Comparison of ENCODE assay signal across 8 mouse cellular contexts in the genomic region with DNA sequence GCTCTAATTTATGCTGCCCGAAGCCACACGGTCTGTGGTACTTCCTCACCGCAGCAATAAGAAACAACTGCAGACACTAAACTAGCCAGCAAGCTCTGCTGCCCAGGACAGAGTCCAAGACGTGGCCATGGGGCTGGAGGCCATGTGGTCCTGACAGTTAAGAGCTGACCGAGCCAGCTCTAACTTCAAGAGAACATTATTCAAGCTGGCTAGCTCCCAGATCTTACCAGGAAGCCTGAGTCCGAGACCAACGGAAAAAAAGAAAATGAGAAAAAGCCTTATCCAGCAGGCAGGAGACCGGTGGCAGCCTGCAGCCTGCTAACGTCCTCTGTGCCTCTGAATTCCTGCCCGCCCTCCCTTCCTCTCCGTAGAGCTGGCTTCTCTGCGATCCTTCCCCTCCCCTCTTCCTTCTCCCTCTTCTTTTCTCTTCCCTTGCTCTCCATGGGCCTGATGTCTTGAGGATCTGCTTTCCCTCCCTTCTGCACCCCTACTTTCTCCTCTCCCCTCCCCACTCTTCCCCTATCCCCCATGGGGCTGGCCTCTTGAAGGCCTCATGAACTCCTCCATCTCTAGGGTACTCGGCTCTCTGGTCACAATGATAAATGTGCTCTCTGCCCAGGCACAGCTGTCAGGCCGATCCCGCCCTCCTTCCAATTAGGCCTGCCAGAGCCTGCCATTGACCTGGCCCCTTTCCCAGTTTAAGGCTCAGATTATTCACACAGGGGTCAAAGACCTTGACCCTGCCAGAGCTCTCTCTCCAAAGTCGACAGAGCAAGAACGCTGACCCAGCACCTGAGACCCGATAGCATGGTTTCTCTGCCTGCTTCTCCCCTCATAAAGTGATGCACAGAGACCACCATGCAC. TPM values are rescaled to one million over a fixed set of nuclear protein-coding genes. Genes with fewer than 3 reads are reported as not detected.
DNase-seq lines count a peak whose midpoint lies in the region; ATAC-seq and TF ChIP-seq lines count a peak whose summit lies in the region.

No protein-coding gene starts in this region.

- WGBS in hindbrain, embryonic 11.5 days = 36% methylated on average over 18 of the region's 18 CpGs
- 45% methylated on average over 18 of the region's 18 CpGs for WGBS in hindbrain, embryonic 12.5 days
- 11% methylated on average over 18 of the region's 18 CpGs for WGBS in limb, embryonic 14.5 days
- WGBS in forebrain, embryonic 16.5 days = 55% methylated on average over 18 of the region's 18 CpGs

- no peaks in the 10 kb centered on the region for H3K36me3 ChIP-seq in hindbrain, embryonic 11.5 days (ENCODE audit: control insufficient read depth, insufficient read depth, low read length)
- H3K36me3 ChIP-seq in hindbrain, embryonic 12.5 days = no peaks in the 10 kb centered on the region
- H3K36me3 ChIP-seq in limb, embryonic 14.5 days (ENCODE audit: control insufficient read depth, insufficient read depth, low read length) = no peaks in the 10 kb centered on the region
- no peaks in the 10 kb centered on the region for H3K36me3 ChIP-seq in forebrain, embryonic 16.5 days (ENCODE audit: control insufficient read depth, insufficient read depth)

- no peak overlapping the region for H3K4me3 ChIP-seq in hindbrain, embryonic 11.5 days (ENCODE audit: low read depth, low read length)
- no peak overlapping the region for H3K4me3 ChIP-seq in hindbrain, embryonic 12.5 days
- H3K4me3 ChIP-seq in limb, embryonic 14.5 days (replicated peaks; ENCODE audit: low read length) = no peak overlapping the region
- H3K4me3 ChIP-seq in forebrain, embryonic 16.5 days (replicated peaks; ENCODE audit: low read length) = no peak overlapping the region

- peak; percentile 22; the same call in 1 of the 2 replicates for ATAC-seq in hindbrain, embryonic 11.5 days (ENCODE audit: low FRiP score)
- ATAC-seq in hindbrain, embryonic 12.5 days (ENCODE audit: low FRiP score) = no peak
- peak; percentile 56 to 64 for ATAC-seq in hematopoietic stem cell, adult 5-6 weeks (replicated peaks in 1 of 2; ENCODE audit: insufficient read depth in 1 of 2, low FRiP score in 2 of 2, low TSS enrichment in 1 of 2, low read depth in 1 of 2, poor library complexity in 2 of 2, severe bottlenecking in 2 of 2)
- no peak for ATAC-seq in limb, embryonic 14.5 days (ENCODE audit: low FRiP score, low read depth)
- no peak for ATAC-seq in inflammation-experienced regulatory T-cells, adult 6 months
- no peak for ATAC-seq in forebrain, embryonic 16.5 days

- H3K27ac ChIP-seq in hindbrain, embryonic 11.5 days (ENCODE audit: low read depth, low read length) = 0 out of 2 replicates have a peak overlapping the region, but pooled peaks have one; percentile 36
- no peak overlapping the region for H3K27ac ChIP-seq in hindbrain, embryonic 12.5 days
- no peak overlapping the region for H3K27ac ChIP-seq in limb, embryonic 14.5 days (replicated peaks; ENCODE audit: low read depth, low read length)
- H3K27ac ChIP-seq in forebrain, embryonic 16.5 days (ENCODE audit: low read length) = no peak overlapping the region

- no peaks in the 10 kb centered on the region; the same call in 1 of the 2 replicates for H3K4me1 ChIP-seq in hindbrain, embryonic 11.5 days (replicated peaks; ENCODE audit: control insufficient read depth, insufficient read depth, low read length)
- H3K4me1 ChIP-seq in hindbrain, embryonic 12.5 days = peaks cover 10% of the 10 kb centered on the region
- H3K4me1 ChIP-seq in limb, embryonic 14.5 days (ENCODE audit: control insufficient read depth, insufficient read depth, low read length) = peaks cover 10% of the 10 kb centered on the region
- H3K4me1 ChIP-seq in forebrain, embryonic 16.5 days (replicated peaks; ENCODE audit: control insufficient read depth, insufficient read depth, low read length) = peaks cover 8% of the 10 kb centered on the region

- no peak for TF ChIP-seq POLR2A in limb, embryonic 14.5 days (IDR thresholded peaks at IDR 0.05; ENCODE audit: borderline replicate concordance, extremely low read depth, insufficient read depth, insufficient read length)

- H3K4me2 ChIP-seq in hindbrain, embryonic 11.5 days (replicated peaks; ENCODE audit: low read depth, low read length) = no peak overlapping the region
- no peak overlapping the region for H3K4me2 ChIP-seq in hindbrain, embryonic 12.5 days (replicated peaks)
- H3K4me2 ChIP-seq in limb, embryonic 14.5 days (replicated peaks; ENCODE audit: low read depth, low read length, severe bottlenecking) = 0 out of 2 replicates have a peak overlapping the region, but pooled peaks have one; percentile 25
- H3K4me2 ChIP-seq in forebrain, embryonic 16.5 days (ENCODE audit: low read length) = no peak overlapping the region

- no peaks in the 10 kb centered on the region for H3K27me3 ChIP-seq in hindbrain, embryonic 11.5 days (ENCODE audit: control insufficient read depth, insufficient read depth, low read length)
- H3K27me3 ChIP-seq in hindbrain, embryonic 12.5 days = no peaks in the 10 kb centered on the region; the same call in 1 of the 2 replicates
- no peaks in the 10 kb centered on the region for H3K27me3 ChIP-seq in limb, embryonic 14.5 days (ENCODE audit: control insufficient read depth, insufficient read depth, low read length)
- no peaks in the 10 kb centered on the region for H3K27me3 ChIP-seq in forebrain, embryonic 16.5 days (replicated peaks; ENCODE audit: control insufficient read depth, insufficient read depth, low read length)

- no peaks in the 10 kb centered on the region for H3K9me3 ChIP-seq in hindbrain, embryonic 11.5 days (ENCODE audit: control insufficient read depth, low read length)
- H3K9me3 ChIP-seq in hindbrain, embryonic 12.5 days (replicated peaks) = 0 out of 2 replicates have a peak, but pooled peaks cover 3% of the 10 kb centered on the region
- H3K9me3 ChIP-seq in limb, embryonic 14.5 days (ENCODE audit: control insufficient read depth, low read length) = no peaks in the 10 kb centered on the region
- H3K9me3 ChIP-seq in forebrain, embryonic 16.5 days (ENCODE audit: control insufficient read depth, low read length) = peaks cover 6% of the 10 kb centered on the region; the same call in 1 of the 2 replicates

- H3K9ac ChIP-seq in hindbrain, embryonic 11.5 days (ENCODE audit: low read depth, low read length) = no peak overlapping the region
- no peak overlapping the region for H3K9ac ChIP-seq in hindbrain, embryonic 12.5 days
- H3K9ac ChIP-seq in limb, embryonic 14.5 days (ENCODE audit: low read depth, low read length, severe bottlenecking) = no peak overlapping the region
- no peak overlapping the region for H3K9ac ChIP-seq in forebrain, embryonic 16.5 days (replicated peaks; ENCODE audit: low read depth, low read length)

- DNase-seq in hindbrain, embryonic 11.5 days (ENCODE audit: low spot score) = peak; percentile 50
- peak; percentile 57 to 64 for DNase-seq in adrenal gland, postnatal 36 days
- DNase-seq in limb, embryonic 14.5 days (ENCODE audit: low spot score) = no peak
- no peak for DNase-seq in right cerebral cortex, postnatal 25 days

RNA-seq across cellular contexts. Expression of gene Castor2, which starts 18.6 kb away (rescaled TPM):
- polyA plus RNA-seq in hindbrain, embryonic 11.5 days (2014; fragmentation: Nextera tagmentation; extraction: Ambion mirVana) = 12.3 and 13.2 TPM in 2 replicates
- polyA plus RNA-seq in hindbrain, embryonic 12.5 days (2016; fragmentation: Nextera tagmentation; extraction: Ambion mirVana) = 22.4 and 24.1 TPM in 2 replicates
- total RNA-seq in adrenal gland, postnatal 36 days (2021) = 10 to 100 TPM; 12.1 TPM
- 1.2 and 2.1 TPM in 2 replicates for total RNA-seq in hematopoietic stem cell, adult 5-6 weeks (2017)
- 10.3 and 13.4 TPM in 2 replicates for polyA plus RNA-seq in limb, embryonic 14.5 days (2012; rRNA removed)
- 10.8 and 11.5 TPM in 2 replicates for polyA plus RNA-seq in limb, embryonic 14.5 days (2014; fragmentation: Nextera tagmentation; extraction: Ambion mirVana)
- 1 to 10 TPM; 1.6 to 6.5 (median 5.4) TPM for polyA plus RNA-seq in inflammation-experienced regulatory T-cells, adult 6 months (2017; shearing (Covaris generic))
- polyA plus RNA-seq in forebrain, embryonic 16.5 days (2015; fragmentation: Nextera tagmentation; extraction: Ambion mirVana) = 29.2 and 31.4 TPM in 2 replicates

Comparison
In these comparisons a context has a peak if more than half of its experiments do, and no peak if none do; other contexts are left out.
1. ATAC-seq: peak in hindbrain, embryonic 11.5 days (single experiment) and hematopoietic stem cell, adult 5-6 weeks (2 of 2); none in hindbrain, embryonic 12.5 days (single experiment), limb, embryonic 14.5 days (single experiment), inflammation-experienced regulatory T-cells, adult 6 months (single experiment) and forebrain, embryonic 16.5 days (single experiment).
2. DNase-seq: peak in hindbrain, embryonic 11.5 days (single experiment) and adrenal gland, postnatal 36 days (2 of 2); none in limb, embryonic 14.5 days (single experiment) and right cerebral cortex, postnatal 25 days (single experiment).